Mouse (Mus musculus) ES-E14 (cell line): ENCODE data around the gene Hpca.

Source experiments
- CHD2 ChIP-seq: IDR thresholded peaks from 2 replicates; pipeline ENCODE4 v1.6.1; 2014; ENCODE audit warnings: mild to moderate bottlenecking, low read depth, low read length, inconsistent platforms
- ZC3H11A ChIP-seq: IDR thresholded peaks from 2 replicates; pipeline ENCODE4 v1.6.1; 2012; ENCODE audit warnings: low read depth, mild to moderate bottlenecking, inconsistent platforms, low read length, borderline replicate concordance

- no peak for TF ChIP-seq ZC3H11A
- no peak for TF ChIP-seq CHD2
Observed at GRCm38 (mm10) chr4:129158549-129158948, 36.7 kb upstream of the Hpca start.
